Mouse (Mus musculus) spleen, adult 2 months (tissue): ENCODE results near the gene 4931409K22Rik.

Source experiments
- CTCF ChIP-seq: fragments of 200-500 bp; IDR thresholded peaks from 2 replicates; pipeline ENCODE4 v1.5.1; 2011; ENCODE audit warnings: mild to moderate bottlenecking, inconsistent platforms; ENCODE audit not compliant: insufficient read depth, insufficient read length, insufficient replicate concordance; ENCODE audit errors: extremely low read depth
- POLR2A ChIP-seq: fragments of 200-500 bp; IDR thresholded peaks from 2 replicates; pipeline ENCODE4 v1.6.1; 2011; ENCODE audit warnings: low read depth, low read length, inconsistent platforms

GRCm38 (mm10) chr5:24541144-24541569 is 15.5 kb downstream of the 4931409K22Rik start:
- TF ChIP-seq CTCF, result no peak
- no peak for TF ChIP-seq POLR2A
